Mouse (Mus musculus): ENCODE measurements around the gene Col19a1. TPM values are rescaled to one million over a fixed set of nuclear protein-coding genes. Genes with fewer than 3 reads are reported as not detected.
"Not testable (repeated sequence)": the region's sequence is repeated elsewhere in the genome, so short reads cannot be mapped to it uniquely, and the experiment has no call there.

Gene Col19a1
- polyA plus RNA-seq (2014; fragmentation: Nextera tagmentation; extraction: Ambion mirVana), result 3.1 and 3.7 TPM in 2 replicates

- Histone ChIP-seq H3K27ac (replicated peaks; ENCODE audit: low read depth, low read length) (no peak within 1 kb of the TSS), H3K27me3 (replicated peaks; ENCODE audit: control insufficient read depth, insufficient read depth, low read length) (peaks cover 66% of the 10 kb centered on the region), H3K9me3 (ENCODE audit: control insufficient read depth, low read length) (no peaks in the 10 kb centered on the region), H3K4me3 (ENCODE audit: low read depth, low read length) (peak within 1 kb of the TSS; percentile 63), H3K4me2 (ENCODE audit: low read depth, low read length) (peak within 1 kb of the TSS; percentile 99), H3K4me1 (ENCODE audit: control insufficient read depth, insufficient read depth, low read length) (peaks cover 5% of the 10 kb centered on the region), H3K36me3 (ENCODE audit: control insufficient read depth, insufficient read depth, low read length) (no peaks in the 10 kb centered on the region), H3K9ac (ENCODE audit: low read depth, low read length) (peak within 1 kb of the TSS; percentile 72)
- DNase-seq (ENCODE audit: low spot score), result peak; percentile 7
- WGBS, result 2% methylated on average over 22 of the region's 22 CpGs
- ATAC-seq (ENCODE audit: low read depth), result peak; percentile 67; the same call in 1 of the 2 replicates
These were observed at the start of gene Col19a1 for GRCm38 (mm10) chr1:24587141-24587541. Gene Col19a1 (minus strand): TSS chr1:24587472.

DNA sequence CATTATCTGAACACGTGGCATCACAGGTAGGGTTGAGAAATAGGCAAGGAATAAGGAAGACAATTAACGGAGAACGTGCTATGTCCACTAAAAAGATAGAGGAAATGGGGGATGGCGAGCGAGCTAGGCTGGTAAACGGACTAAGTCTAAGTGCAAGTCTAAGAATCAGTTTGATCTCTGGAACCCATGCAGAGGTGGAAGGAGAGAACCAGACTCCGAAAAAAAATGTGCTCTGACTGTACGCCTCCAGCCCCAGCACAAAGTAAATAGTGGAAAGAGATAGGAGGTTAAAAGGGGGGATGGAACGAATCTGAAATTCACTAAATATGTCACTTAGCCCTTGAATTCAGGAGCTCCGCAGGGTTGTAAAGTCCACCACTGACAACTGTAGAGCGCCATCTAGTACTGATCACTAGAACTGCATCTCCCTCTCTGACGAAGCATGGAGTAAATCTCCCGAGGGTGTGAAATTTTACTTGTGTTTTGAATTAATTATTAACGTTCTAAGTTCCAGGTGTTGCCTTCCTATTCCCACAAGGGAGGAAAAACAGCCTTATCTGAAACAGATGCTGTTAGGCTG lies 46.4 kb upstream of the Col19a1 start:
- WGBS, result 35% methylated on average over 14 of the region's 14 CpGs
- ATAC-seq (ENCODE audit: low read depth) (no peak), DNase-seq (ENCODE audit: low spot score) (peak; percentile 56)
- no peaks in the 10 kb centered on the region for H3K4me1 ChIP-seq (ENCODE audit: control insufficient read depth, insufficient read depth, low read length)
- peak overlapping the region; percentile 17; the same call in 1 of the 2 replicates for H3K4me2 ChIP-seq (ENCODE audit: low read depth, low read length)
- H3K36me3 ChIP-seq (ENCODE audit: control insufficient read depth, insufficient read depth, low read length), result no peaks in the 10 kb centered on the region
- H3K9me3 ChIP-seq (ENCODE audit: control insufficient read depth, low read length), result no peaks in the 10 kb centered on the region
- no peak overlapping the region for H3K27ac ChIP-seq (replicated peaks; ENCODE audit: low read depth, low read length)
- no peaks in the 10 kb centered on the region for H3K27me3 ChIP-seq (replicated peaks; ENCODE audit: control insufficient read depth, insufficient read depth, low read length)
- no peak overlapping the region for H3K4me3 ChIP-seq (ENCODE audit: low read depth, low read length)
- no peak overlapping the region for H3K9ac ChIP-seq (ENCODE audit: low read depth, low read length)

- 2% methylated on average over 1 of the region's 2 CpGs for WGBS
- not testable (repeated sequence) for ATAC-seq (ENCODE audit: low read depth); H3K4me1 ChIP-seq (ENCODE audit: control insufficient read depth, insufficient read depth, low read length); H3K9ac ChIP-seq (ENCODE audit: low read depth, low read length); H3K4me2 ChIP-seq (ENCODE audit: low read depth, low read length); H3K27ac ChIP-seq (replicated peaks; ENCODE audit: low read depth, low read length); H3K36me3 ChIP-seq (ENCODE audit: control insufficient read depth, insufficient read depth, low read length); DNase-seq (ENCODE audit: low spot score); H3K4me3 ChIP-seq (ENCODE audit: low read depth, low read length); H3K27me3 ChIP-seq (replicated peaks; ENCODE audit: control insufficient read depth, insufficient read depth, low read length); H3K9me3 ChIP-seq (ENCODE audit: control insufficient read depth, low read length)
These were observed 25.3 kb upstream of the Col19a1 start for GRCm38 (mm10) chr1:24612556-24612955.

DNA sequence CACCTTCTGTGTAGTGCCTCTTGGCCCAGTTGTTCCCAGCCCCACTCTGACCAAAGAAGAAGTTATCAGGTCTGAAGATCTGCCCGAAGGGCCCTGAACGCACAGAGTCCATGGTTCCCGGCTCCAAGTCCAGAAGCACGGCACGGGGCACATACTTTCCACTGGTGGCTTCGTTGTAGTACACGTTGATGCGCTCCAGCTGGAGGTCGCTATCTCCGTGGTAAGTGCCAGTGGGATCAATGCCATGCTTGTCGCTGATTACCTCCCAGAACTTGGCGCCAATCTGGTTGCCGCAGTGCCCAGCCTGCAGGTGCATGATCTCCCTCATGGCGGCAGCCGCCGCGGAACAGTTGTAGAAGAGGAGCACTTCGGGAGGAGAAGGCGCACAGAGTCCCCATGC lies 7.8 kb upstream of the Col19a1 start:
- DNase-seq (ENCODE audit: low spot score) (no peak), ATAC-seq (ENCODE audit: low read depth) (no peak)
- H3K9ac ChIP-seq (ENCODE audit: low read depth, low read length), result no peak overlapping the region
- 0 out of 2 replicates have a peak, but pooled peaks cover 4% of the 10 kb centered on the region for H3K9me3 ChIP-seq (ENCODE audit: control insufficient read depth, low read length)
- no peaks in the 10 kb centered on the region for H3K4me1 ChIP-seq (ENCODE audit: control insufficient read depth, insufficient read depth, low read length)
- no peak overlapping the region for H3K4me2 ChIP-seq (ENCODE audit: low read depth, low read length)
- peaks cover 4% of the 10 kb centered on the region; the same call in 1 of the 2 replicates for H3K27me3 ChIP-seq (replicated peaks; ENCODE audit: control insufficient read depth, insufficient read depth, low read length)
- H3K36me3 ChIP-seq (ENCODE audit: control insufficient read depth, insufficient read depth, low read length), result no peaks in the 10 kb centered on the region
- 96% methylated on average over 19 of the region's 19 CpGs for WGBS
- H3K27ac ChIP-seq (replicated peaks; ENCODE audit: low read depth, low read length), result no peak overlapping the region
- H3K4me3 ChIP-seq (ENCODE audit: low read depth, low read length), result no peak overlapping the region

DNA sequence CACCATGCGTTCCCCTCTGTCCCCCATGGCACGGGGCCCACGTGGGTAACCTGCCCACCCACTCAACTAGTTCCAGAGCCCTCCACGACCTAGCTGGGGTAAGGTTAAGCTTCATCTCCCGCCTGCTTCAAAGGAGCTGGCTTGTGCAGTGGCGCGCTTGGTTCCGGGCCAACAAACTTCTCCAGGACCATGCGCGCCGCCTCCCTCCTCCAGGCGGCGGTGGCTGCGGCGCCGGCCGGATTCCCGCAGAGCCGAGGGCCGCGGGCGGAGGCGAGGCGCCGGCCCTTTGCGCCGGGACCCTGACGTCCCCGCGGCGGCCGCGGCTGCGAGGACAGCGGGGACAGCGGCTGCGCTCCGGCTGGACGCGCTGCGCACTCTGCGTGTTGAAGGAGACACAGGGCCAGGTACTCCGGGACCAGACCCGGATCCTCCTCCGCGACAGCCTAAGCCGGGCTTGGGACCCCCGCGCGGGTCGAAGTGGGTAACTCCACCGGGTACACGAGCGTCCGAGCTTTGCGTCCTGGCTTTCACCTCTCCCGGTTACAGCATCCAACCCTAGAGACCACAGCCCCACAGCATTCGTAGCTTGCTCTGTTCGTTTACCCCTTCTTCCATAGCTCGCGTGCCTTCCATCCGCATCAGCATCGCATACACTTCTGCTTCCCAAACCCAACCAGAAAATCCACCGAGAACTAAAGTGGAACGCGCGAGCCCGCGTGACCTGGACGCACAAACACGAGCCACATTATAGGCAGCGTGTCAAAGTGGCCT lies 717 bp downstream of the Col19a1 start:
- H3K4me3 ChIP-seq (ENCODE audit: low read depth, low read length), result peak overlapping the region; percentile 63
- H3K36me3 ChIP-seq (ENCODE audit: control insufficient read depth, insufficient read depth, low read length), result no peaks in the 10 kb centered on the region
- under 1% methylated on average over 36 of the region's 72 CpGs for WGBS
- peak; percentile 85 for ATAC-seq (ENCODE audit: low read depth)
- H3K4me2 ChIP-seq (ENCODE audit: low read depth, low read length), result peak overlapping the region; percentile 99
- peak overlapping the region; percentile 72 for H3K9ac ChIP-seq (ENCODE audit: low read depth, low read length)
- H3K27ac ChIP-seq (replicated peaks; ENCODE audit: low read depth, low read length), result no peak overlapping the region
- H3K9me3 ChIP-seq (ENCODE audit: control insufficient read depth, low read length), result no peaks in the 10 kb centered on the region
- peaks cover 5% of the 10 kb centered on the region for H3K4me1 ChIP-seq (ENCODE audit: control insufficient read depth, insufficient read depth, low read length)
- DNase-seq (ENCODE audit: low spot score), result peak; percentile 75
- peaks cover 66% of the 10 kb centered on the region for H3K27me3 ChIP-seq (replicated peaks; ENCODE audit: control insufficient read depth, insufficient read depth, low read length)

GRCm38 (mm10) chr1:24572602-24573001 lies 14.7 kb downstream of the Col19a1 start:
- ATAC-seq (ENCODE audit: low read depth) (no peak), DNase-seq (ENCODE audit: low spot score) (no peak)
- Histone ChIP-seq H3K4me1 (ENCODE audit: control insufficient read depth, insufficient read depth, low read length) (no peaks in the 10 kb centered on the region), H3K9me3 (ENCODE audit: control insufficient read depth, low read length) (no peaks in the 10 kb centered on the region), H3K27me3 (replicated peaks; ENCODE audit: control insufficient read depth, insufficient read depth, low read length) (no peaks in the 10 kb centered on the region), H3K9ac (ENCODE audit: low read depth, low read length) (no peak overlapping the region), H3K4me2 (ENCODE audit: low read depth, low read length) (no peak overlapping the region), H3K27ac (replicated peaks; ENCODE audit: low read depth, low read length) (no peak overlapping the region), H3K4me3 (ENCODE audit: low read depth, low read length) (no peak overlapping the region), H3K36me3 (ENCODE audit: control insufficient read depth, insufficient read depth, low read length) (no peaks in the 10 kb centered on the region)
- WGBS, result 46% methylated on average over 8 of the region's 8 CpGs

GRCm38 (mm10) chr1:24564113-24564512 lies 23.2 kb downstream of the Col19a1 start:
- ATAC-seq (ENCODE audit: low read depth) (no peak), DNase-seq (ENCODE audit: low spot score) (no peak)
- H3K9ac ChIP-seq (ENCODE audit: low read depth, low read length), result no peak overlapping the region
- H3K36me3 ChIP-seq (ENCODE audit: control insufficient read depth, insufficient read depth, low read length), result no peaks in the 10 kb centered on the region
- H3K27ac ChIP-seq (replicated peaks; ENCODE audit: low read depth, low read length), result no peak overlapping the region
- no peak overlapping the region for H3K4me2 ChIP-seq (ENCODE audit: low read depth, low read length)
- no peak overlapping the region for H3K4me3 ChIP-seq (ENCODE audit: low read depth, low read length)
- H3K27me3 ChIP-seq (replicated peaks; ENCODE audit: control insufficient read depth, insufficient read depth, low read length), result no peaks in the 10 kb centered on the region
- H3K9me3 ChIP-seq (ENCODE audit: control insufficient read depth, low read length), result no peaks in the 10 kb centered on the region
- no peaks in the 10 kb centered on the region for H3K4me1 ChIP-seq (ENCODE audit: control insufficient read depth, insufficient read depth, low read length)
- WGBS, result 51% methylated on average over 2 of the region's 2 CpGs

- no peak overlapping the region for H3K4me2 ChIP-seq (ENCODE audit: low read depth, low read length)
These were observed 29.3 kb downstream of the Col19a1 start for GRCm38 (mm10) chr1:24558005-24558404.

More at GRCm38 (mm10) chr1:24558005-24558404, 29.3 kb downstream of the Col19a1 start:
- Histone ChIP-seq H3K27me3 (replicated peaks; ENCODE audit: control insufficient read depth, insufficient read depth, low read length) (no peaks in the 10 kb centered on the region), H3K36me3 (ENCODE audit: control insufficient read depth, insufficient read depth, low read length) (no peaks in the 10 kb centered on the region), H3K4me1 (ENCODE audit: control insufficient read depth, insufficient read depth, low read length) (no peaks in the 10 kb centered on the region), H3K9ac (ENCODE audit: low read depth, low read length) (no peak overlapping the region), H3K4me3 (ENCODE audit: low read depth, low read length) (no peak overlapping the region), H3K27ac (replicated peaks; ENCODE audit: low read depth, low read length) (no peak overlapping the region), H3K9me3 (ENCODE audit: control insufficient read depth, low read length) (no peaks in the 10 kb centered on the region)
- no peak for DNase-seq (ENCODE audit: low spot score)
- ATAC-seq (ENCODE audit: low read depth), result no peak
- 55% methylated on average over 10 of the region's 10 CpGs for WGBS
